Mouse (Mus musculus) liver, embryonic 11.5 days (tissue): ENCODE results near the gene Fitm2. TPM values are rescaled to one million over a fixed set of nuclear protein-coding genes. Genes with fewer than 3 reads are reported as not detected.
A peak's percentile ranks its signal among the peaks of the same experiment; 100 is the strongest.

Experiments used
- ATAC-seq: fragments of 200-750 bp; cut with Nextera tagmentation; replicated peaks from 2 replicates; pipeline ENCODE4 v1.8.0; 2017; ENCODE audit warnings: moderate number of reproducible peaks, mild to moderate bottlenecking, moderate TSS enrichment, moderate library complexity; ENCODE audit not compliant: low FRiP score
- DNase-seq: peaks from one replicate; pipeline ENCODE4 v3.0.0-alpha.2; 2017; ENCODE audit warnings: low spot score
- H3K27ac ChIP-seq: fragments of 300-500 bp; sonication (generic); 2 replicates; pipeline ENCODE4 v1.5.1; 2014; ENCODE audit warnings: mild to moderate bottlenecking, low read depth, low read length, control low read depth
- H3K27me3 ChIP-seq: fragments of 300-500 bp; sonication (generic); replicated peaks from 2 replicates; pipeline ENCODE4 v1.6.1; 2014; ENCODE audit warnings: low read length, mixed read lengths; ENCODE audit not compliant: control insufficient read depth, insufficient read depth
- H3K36me3 ChIP-seq: fragments of 300-500 bp; sonication (generic); 2 replicates; pipeline ENCODE4 v1.6.1; 2014; ENCODE audit warnings: mild to moderate bottlenecking, low read length, moderate library complexity, mixed read lengths; ENCODE audit not compliant: control insufficient read depth, insufficient read depth
- H3K4me1 ChIP-seq: fragments of 300-500 bp; sonication (generic); replicated peaks from 2 replicates; pipeline ENCODE4 v1.6.1; 2014; ENCODE audit warnings: low read length, mixed read lengths; ENCODE audit not compliant: control insufficient read depth, insufficient read depth
- H3K4me2 ChIP-seq: fragments of 300-500 bp; sonication (generic); 2 replicates; pipeline ENCODE4 v1.6.1; 2014; ENCODE audit warnings: mild to moderate bottlenecking, control low read depth, moderate library complexity
- H3K4me3 ChIP-seq: fragments of 300-500 bp; sonication (generic); 2 replicates; pipeline ENCODE4 v1.5.1; 2014; ENCODE audit warnings: low read depth, low read length, control low read depth
- H3K9ac ChIP-seq: fragments of 300-500 bp; sonication (generic); 2 replicates; pipeline ENCODE4 v1.6.1; 2014; ENCODE audit warnings: low read depth, low read length, control low read depth
- H3K9me3 ChIP-seq: fragments of 300-500 bp; sonication (generic); 2 replicates; pipeline ENCODE4 v1.6.1; 2016; ENCODE audit warnings: low read length, inconsistent platforms, mixed read lengths; ENCODE audit not compliant: control insufficient read depth
- WGBS: fragments of 180-500 bp; shearing (Covaris S2); extraction: QIAGEN DNeasy Blood & Tissue Kit; methylation state at CpG from one replicate; pipeline ENCODE4 v1.1.7; 2014; 5-methylcytosine and 5-hydroxymethylcytosine counted together
- polyA plus RNA-seq: library from polyadenylated mRNA; unstranded; fragments of >200 nt; fragmentation: Nextera tagmentation; extraction: Ambion mirVana; gene quantifications from 2 replicates; pipeline ENCODE4 v1.2.1, GENCODE M21; 2014

Fitm2 gene
- polyA plus RNA-seq, 1 experiment from 2014 or later, result 9.0 TPM

DNA sequence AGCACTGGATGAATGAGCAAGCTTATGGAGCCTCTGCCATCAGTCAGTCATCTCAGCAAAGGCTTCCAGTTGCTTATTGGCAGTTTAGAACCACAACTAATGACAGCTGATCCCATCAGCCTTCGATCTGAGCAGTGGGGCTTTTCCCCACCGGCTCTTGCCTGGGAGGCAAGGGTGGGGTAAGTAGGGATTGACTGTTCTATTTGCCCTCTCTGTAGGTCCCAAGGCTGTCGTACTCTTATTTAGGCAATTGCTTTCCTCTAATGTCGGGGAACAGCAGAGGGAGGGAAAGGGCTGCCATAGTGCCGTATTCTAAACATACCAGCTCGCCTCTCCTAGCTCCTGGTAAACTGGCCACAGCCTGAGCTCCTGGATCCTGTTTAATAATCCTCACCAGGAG is 47.8 kb downstream of the Fitm2 start, which contains the start of gene Oser1:
Gene Oser1, minus strand, starts transcription at position 101 of the 400 bp plus-strand sequence.
- H3K4me2 ChIP-seq, result no peak within 1 kb of the TSS
- 74% methylated on average over 6 of the region's 6 CpGs for WGBS

GRCm38 (mm10) chr2:163422895-163423660 is 49.4 kb downstream of the Fitm2 start:
- 65% methylated on average over 9 of the region's 9 CpGs for WGBS
- no peak overlapping the region for H3K9ac ChIP-seq
- H3K4me1 ChIP-seq, result peaks cover 12% of the 10 kb centered on the region
- DNase-seq, result no peak
- no peak for ATAC-seq
- no peaks in the 10 kb centered on the region for H3K27me3 ChIP-seq
- H3K4me3 ChIP-seq, result no peak overlapping the region
- no peak overlapping the region for H3K27ac ChIP-seq
- H3K36me3 ChIP-seq, result no peaks in the 10 kb centered on the region
- no peaks in the 10 kb centered on the region for H3K9me3 ChIP-seq
- H3K4me2 ChIP-seq, result no peak overlapping the region

More for the DNA sequence above, 47.8 kb downstream of the Fitm2 start, which contains the start of gene Oser1:
- H3K9ac ChIP-seq, result no peak within 1 kb of the TSS
- ATAC-seq, result no peak
- no peaks in the 10 kb centered on the region for H3K9me3 ChIP-seq
- no peak for DNase-seq
- H3K27ac ChIP-seq, result no peak within 1 kb of the TSS
- peaks cover 8% of the 10 kb centered on the region for H3K4me1 ChIP-seq
- H3K36me3 ChIP-seq, result no peaks in the 10 kb centered on the region
- H3K27me3 ChIP-seq, result no peaks in the 10 kb centered on the region
- H3K4me3 ChIP-seq, result no peak within 1 kb of the TSS

GRCm38 (mm10) chr2:163420366-163420886 is 52.0 kb downstream of the Fitm2 start:
- no peak for DNase-seq

DNA sequence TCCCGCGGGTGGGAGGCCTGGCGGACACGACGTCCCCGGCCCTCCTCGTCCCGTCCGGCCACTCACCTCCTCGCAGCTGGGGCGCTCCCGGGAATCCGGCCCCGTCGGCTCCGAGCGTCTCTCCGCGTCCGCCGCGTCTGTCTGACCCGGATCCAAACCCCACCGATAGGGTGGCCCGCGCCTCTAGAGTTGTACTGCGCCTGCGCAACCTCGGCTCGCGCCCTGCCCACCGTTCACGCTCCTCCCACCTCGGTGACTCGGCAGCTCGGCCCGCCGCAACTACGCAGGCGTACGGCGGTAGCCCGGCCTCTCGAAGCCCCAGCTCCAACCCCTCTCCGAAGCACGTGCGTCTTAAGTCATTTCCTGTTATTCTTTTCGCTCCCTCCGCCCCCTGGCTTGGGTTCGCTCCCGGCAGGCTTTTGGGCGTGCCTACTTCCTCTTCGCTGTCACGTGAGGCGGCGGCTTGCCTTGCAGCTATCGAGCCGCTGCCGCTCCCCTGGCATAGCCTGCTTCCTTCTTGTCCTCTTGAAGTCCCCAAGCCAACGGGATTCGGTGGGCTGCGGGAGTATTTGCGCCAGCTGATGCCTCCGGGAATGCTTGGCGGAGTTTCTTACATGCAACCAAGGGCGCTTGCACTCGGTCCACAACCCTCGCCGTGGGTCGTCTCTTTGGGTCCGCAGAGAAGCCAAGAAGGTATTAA is 52.9 kb downstream of the Fitm2 start:
- Histone ChIP-seq H3K9me3 (no peaks in the 10 kb centered on the region), H3K36me3 (no peaks in the 10 kb centered on the region), H3K27me3 (no peaks in the 10 kb centered on the region), H3K4me3 (peak overlapping the region; percentile 95), H3K4me2 (peak overlapping the region; percentile 89), H3K9ac (peak overlapping the region; percentile 78), H3K27ac (peak overlapping the region; percentile 80), H3K4me1 (peaks cover 23% of the 10 kb centered on the region)
- peak; percentile 99 for ATAC-seq
- under 1% methylated on average over 71 of the region's 71 CpGs for WGBS
- peak; percentile 96 for DNase-seq

More at GRCm38 (mm10) chr2:163420366-163420886, 52.0 kb downstream of the Fitm2 start:
- ATAC-seq, result no peak
- Histone ChIP-seq H3K4me3 (peak overlapping the region; percentile 95), H3K4me2 (peak overlapping the region; percentile 78), H3K9me3 (no peaks in the 10 kb centered on the region), H3K27ac (no peak overlapping the region; the same call in 1 of the 2 replicates), H3K27me3 (no peaks in the 10 kb centered on the region), H3K36me3 (no peaks in the 10 kb centered on the region), H3K4me1 (peaks cover 23% of the 10 kb centered on the region), H3K9ac (peak overlapping the region; percentile 76)
- 22% methylated on average over 10 of the region's 10 CpGs for WGBS

DNA sequence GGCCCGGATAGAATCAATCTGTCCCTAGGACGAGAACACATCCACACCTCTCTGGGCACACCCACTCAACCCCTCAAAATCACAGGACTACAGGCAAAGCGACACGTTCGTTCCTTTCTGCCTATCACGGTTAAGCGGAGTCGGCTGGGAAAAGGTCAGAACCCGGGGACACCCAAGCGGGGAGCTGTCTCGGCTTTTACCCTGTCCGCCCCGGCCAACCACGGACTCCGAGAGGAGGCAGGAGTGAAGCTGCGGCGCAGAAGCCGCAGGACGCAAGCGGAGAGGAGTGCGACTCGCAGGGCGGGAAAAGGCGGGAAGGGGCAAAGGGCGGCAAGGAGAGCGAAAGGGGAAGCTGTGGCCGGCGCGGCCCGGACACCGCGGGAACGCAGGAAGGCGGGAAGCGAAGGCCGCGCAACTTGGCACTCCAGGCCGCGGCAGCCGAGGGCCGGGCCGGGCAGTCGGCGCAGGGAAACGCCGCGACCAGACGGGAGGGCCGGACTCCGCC is 53.5 kb downstream of the Fitm2 start:
- no peaks in the 10 kb centered on the region for H3K27me3 ChIP-seq
- peak overlapping the region; percentile 95 for H3K4me3 ChIP-seq
- H3K36me3 ChIP-seq, result no peaks in the 10 kb centered on the region
- WGBS, result under 1% methylated on average over 50 of the region's 50 CpGs
- peaks cover 23% of the 10 kb centered on the region for H3K4me1 ChIP-seq
- no peaks in the 10 kb centered on the region for H3K9me3 ChIP-seq
- peak overlapping the region; percentile 78 for H3K9ac ChIP-seq
- peak overlapping the region; percentile 80 for H3K27ac ChIP-seq
- no peak for DNase-seq
- H3K4me2 ChIP-seq, result peak overlapping the region; percentile 89
- peak; percentile 56 for ATAC-seq

- H3K9me3 ChIP-seq, result no peaks in the 10 kb centered on the region
- peak overlapping the region; percentile 89 for H3K4me2 ChIP-seq
- H3K36me3 ChIP-seq, result no peaks in the 10 kb centered on the region; the same call in 1 of the 2 replicates
- peak overlapping the region; percentile 78 for H3K9ac ChIP-seq
- ATAC-seq (no peak), DNase-seq (no peak)
- H3K4me3 ChIP-seq, result peak overlapping the region; percentile 95
- no peaks in the 10 kb centered on the region for H3K27me3 ChIP-seq
- no peak overlapping the region for H3K27ac ChIP-seq
- H3K4me1 ChIP-seq, result peaks cover 23% of the 10 kb centered on the region
Observed at GRCm38 (mm10) chr2:163417830-163418229, 54.6 kb downstream of the Fitm2 start.

GRCm38 (mm10) chr2:163417026-163417425 is 55.4 kb downstream of the Fitm2 start:
- no peak for ATAC-seq
- Histone ChIP-seq H3K9ac (no peak overlapping the region), H3K4me2 (no peak overlapping the region), H3K4me3 (no peak overlapping the region), H3K36me3 (peaks cover 6% of the 10 kb centered on the region; the same call in 1 of the 2 replicates), H3K4me1 (peaks cover 23% of the 10 kb centered on the region), H3K27ac (no peak overlapping the region), H3K27me3 (no peaks in the 10 kb centered on the region), H3K9me3 (no peaks in the 10 kb centered on the region)
- 92% methylated on average over 6 of the region's 6 CpGs for WGBS
- DNase-seq, result no peak
